Mouse (Mus musculus) layer of hippocampus, adult 2 months (tissue): ENCODE results near the gene Fbxw8. TPM values are rescaled to one million over a fixed set of nuclear protein-coding genes. Genes with fewer than 3 reads are reported as not detected.

Experiments used
- DNase-seq, 2 experiments: peaks; one replicate each; pipeline ENCODE4 v3.0.0; 2022; ENCODE audit warnings: low spot score in 2 of 2
- H3K27ac ChIP-seq: fragments of 200-600 bp; 2 replicates; pipeline ENCODE4 v1.8.1; 2022
- H3K4me3 ChIP-seq: fragments of 200-600 bp; 2 replicates; pipeline ENCODE4 v1.8.1; 2022; ENCODE audit warnings: mild to moderate bottlenecking
- CTCF ChIP-seq: fragments of 200-600 bp; conservative IDR thresholded peaks from 2 replicates; pipeline ENCODE4 v1.8.1; 2022; ENCODE audit warnings: antibody characterized with exemption, mild to moderate bottlenecking, moderate library complexity
- total RNA-seq, 2 experiments: library from RNA; stranded (reverse); gene quantifications; 2 replicates each; pipeline ENCODE4 v1.2.3; 2021

Gene Fbxw8
- total RNA-seq, 2 experiments from 2014 or later = 33.0 to 36.4 TPM

GRCm38 (mm10) chr5:118145999-118146679, 9.1 kb downstream of the Fbxw8 start:
- TF ChIP-seq CTCF = no peak
- Histone ChIP-seq H3K27ac (peak overlapping the region; percentile 28; the same call in 1 of the 2 replicates), H3K4me3 (no peak overlapping the region)
- no peak for DNase-seq

GRCm38 (mm10) chr5:118145458-118145857, 9.8 kb downstream of the Fbxw8 start:
- Histone ChIP-seq H3K27ac (peak overlapping the region; percentile 28; the same call in 1 of the 2 replicates), H3K4me3 (no peak overlapping the region)
- DNase-seq = no peak
- TF ChIP-seq CTCF = no peak

DNA sequence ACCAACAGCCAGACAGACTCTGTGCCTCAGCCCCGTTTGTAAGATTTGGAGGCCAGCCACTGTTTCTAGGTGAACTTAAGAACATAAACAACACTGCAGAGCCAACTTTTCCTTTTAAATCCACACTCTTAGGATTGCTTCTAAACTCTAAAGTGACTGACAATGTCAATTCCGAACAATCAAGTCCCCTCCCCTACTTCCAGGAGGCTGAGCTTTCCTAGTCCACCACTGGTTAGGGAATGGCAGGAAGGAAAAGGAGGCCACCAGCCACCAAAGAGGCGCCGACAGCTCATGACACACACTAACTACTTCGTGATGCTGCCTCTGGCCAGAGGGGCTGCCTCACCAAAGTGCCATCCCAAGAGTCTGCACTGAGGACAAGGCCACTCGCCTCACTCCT, 10.5 kb downstream of the Fbxw8 start:
- TF ChIP-seq CTCF = no peak
- Histone ChIP-seq H3K27ac (no peak overlapping the region), H3K4me3 (no peak overlapping the region)
- DNase-seq = no peak

DNA sequence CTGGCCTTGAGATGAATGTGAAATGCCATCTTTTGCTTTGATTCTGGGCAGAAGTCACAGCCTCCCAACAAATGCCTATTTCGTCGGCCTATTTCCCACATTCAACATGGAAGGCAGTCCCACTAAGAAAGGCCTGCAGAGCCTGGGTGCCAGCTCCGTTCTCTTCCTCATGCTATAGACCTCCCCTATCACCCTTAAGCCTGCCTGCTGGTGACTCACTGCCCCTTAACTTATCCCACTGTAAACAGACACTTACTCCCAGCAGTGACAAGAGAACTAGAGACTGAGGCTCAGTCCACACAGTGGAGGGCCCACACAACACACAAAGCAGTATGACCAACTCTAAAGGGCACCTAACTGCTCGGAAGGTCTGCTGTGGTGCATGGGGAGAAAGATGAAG, 10.9 kb downstream of the Fbxw8 start:
- no peak overlapping the region for H3K4me3 ChIP-seq
- H3K27ac ChIP-seq = 0 out of 2 replicates have a peak overlapping the region, but pooled peaks have one; percentile 2
- TF ChIP-seq CTCF = no peak
- no peak for DNase-seq

- peak overlapping the region; percentile 40; the same call in 1 of the 2 replicates for H3K27ac ChIP-seq
Observed at GRCm38 (mm10) chr5:118143211-118144026, 11.8 kb downstream of the Fbxw8 start.

DNA sequence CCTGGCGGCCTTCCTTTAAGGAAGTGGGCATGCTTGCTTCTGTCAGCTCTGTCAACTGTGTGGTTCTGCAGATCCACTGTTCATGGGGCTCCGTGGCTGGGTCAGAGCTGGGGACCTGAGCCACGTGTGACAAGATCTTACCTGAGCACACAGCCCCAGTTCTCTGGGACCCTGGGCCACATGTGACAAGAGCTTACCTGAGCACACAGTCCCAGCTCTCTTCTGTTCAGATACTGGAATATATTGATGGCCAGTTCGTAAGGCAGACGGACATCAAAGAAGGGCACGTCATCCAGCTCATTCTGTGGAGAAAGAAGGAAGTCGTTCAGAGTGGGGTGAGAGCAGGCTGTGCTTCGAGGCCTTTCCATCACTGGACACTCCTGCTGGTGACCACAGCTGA, 12.8 kb downstream of the Fbxw8 start:
- DNase-seq = no peak
- TF ChIP-seq CTCF = no peak
- Histone ChIP-seq H3K27ac (no peak overlapping the region), H3K4me3 (no peak overlapping the region)

More at GRCm38 (mm10) chr5:118143211-118144026, 11.8 kb downstream of the Fbxw8 start:
- H3K4me3 ChIP-seq = no peak overlapping the region
- TF ChIP-seq CTCF = no peak
- no peak for DNase-seq

DNA sequence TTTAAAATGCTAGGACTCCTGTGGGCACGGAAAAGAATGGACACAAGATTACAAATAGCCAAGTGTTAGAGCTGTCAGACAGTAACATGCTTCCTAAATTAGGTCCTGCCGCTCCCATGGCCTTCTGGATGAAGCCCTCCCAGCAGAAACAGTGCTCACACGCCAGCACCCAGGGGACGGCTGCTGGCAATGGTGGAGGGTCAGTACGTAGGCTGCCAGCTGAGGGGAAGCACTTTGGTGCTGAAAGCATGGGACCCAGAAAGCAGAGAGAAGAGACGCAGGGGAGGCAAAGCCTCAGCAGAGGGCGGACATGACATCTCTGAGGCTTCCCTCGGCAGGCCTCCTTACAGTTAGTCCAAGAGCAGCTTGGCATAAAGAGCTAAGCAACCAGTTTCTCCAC, 15.6 kb downstream of the Fbxw8 start:
- 0 out of 2 replicates have a peak, but pooled peaks have one; percentile 8 for TF ChIP-seq CTCF
- no peak for DNase-seq
- Histone ChIP-seq H3K4me3 (no peak overlapping the region), H3K27ac (peak overlapping the region; percentile 16; the same call in 1 of the 2 replicates)

- H3K4me3 ChIP-seq = no peak overlapping the region
- no peak for DNase-seq
- no peak for TF ChIP-seq CTCF
- H3K27ac ChIP-seq = no peak overlapping the region
Observed at GRCm38 (mm10) chr5:118136391-118136790, 18.9 kb downstream of the Fbxw8 start.

GRCm38 (mm10) chr5:118128651-118129050, 26.6 kb downstream of the Fbxw8 start:
- peak overlapping the region; percentile 43; the same call in 1 of the 2 replicates for H3K27ac ChIP-seq
- DNase-seq = no peak

DNA sequence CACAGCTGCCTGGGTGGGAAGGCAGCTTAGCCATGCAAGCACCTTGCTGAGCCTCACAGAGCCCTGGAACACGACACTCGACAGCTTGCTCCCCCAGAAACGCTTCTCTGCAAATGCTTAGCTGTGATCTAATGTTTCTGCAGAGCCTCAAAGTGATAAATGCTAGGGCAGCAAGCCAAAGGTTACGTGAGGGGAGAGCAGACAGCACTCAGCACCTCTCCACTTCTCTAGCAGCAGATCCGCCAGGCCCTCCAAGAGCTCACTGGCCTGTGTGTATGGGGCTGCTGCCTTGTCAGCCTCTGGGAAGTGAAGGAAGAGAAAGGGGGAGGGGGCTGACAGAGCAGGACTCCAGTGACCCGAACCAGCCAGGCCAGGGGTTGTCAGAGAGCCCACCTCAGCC, 27.1 kb downstream of the Fbxw8 start:
- no peak for DNase-seq
- no peak overlapping the region for H3K4me3 ChIP-seq

More at GRCm38 (mm10) chr5:118128651-118129050, 26.6 kb downstream of the Fbxw8 start:
- no peak for TF ChIP-seq CTCF
- no peak overlapping the region for H3K4me3 ChIP-seq

DNA sequence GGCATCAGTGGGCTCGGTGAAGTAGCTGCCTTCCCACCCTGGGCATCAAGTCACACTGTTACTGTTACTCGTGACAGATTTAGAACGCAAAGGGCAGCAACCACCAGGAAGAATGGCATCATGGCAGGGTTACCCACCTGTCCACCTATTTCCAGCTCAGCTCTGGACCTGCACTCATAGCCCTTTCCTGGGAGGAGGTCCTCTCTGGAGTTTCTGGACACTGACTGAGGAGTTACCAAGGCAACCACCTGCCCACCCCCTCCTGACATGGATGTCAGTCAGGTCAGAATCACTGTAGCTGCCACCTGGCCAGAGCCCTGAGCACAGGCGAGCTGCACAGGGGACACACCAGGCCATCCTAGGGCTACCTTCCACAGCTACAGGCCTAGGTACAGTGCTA, 28.6 kb downstream of the Fbxw8 start:
- no peak overlapping the region for H3K27ac ChIP-seq
- DNase-seq = no peak
- no peak for TF ChIP-seq CTCF
- no peak overlapping the region for H3K4me3 ChIP-seq

More for the DNA sequence above, 27.1 kb downstream of the Fbxw8 start:
- TF ChIP-seq CTCF = no peak
- H3K27ac ChIP-seq = peak overlapping the region; percentile 43

GRCm38 (mm10) chr5:118123096-118123495, 32.2 kb downstream of the Fbxw8 start:
- no peak for TF ChIP-seq CTCF
- peak overlapping the region; percentile 83 for H3K27ac ChIP-seq

GRCm38 (mm10) chr5:118121928-118122327, 33.3 kb downstream of the Fbxw8 start:
- DNase-seq = no peak
- H3K4me3 ChIP-seq = no peak overlapping the region
- peak overlapping the region; percentile 83; the same call in 1 of the 2 replicates for H3K27ac ChIP-seq
- no peak for TF ChIP-seq CTCF

More at GRCm38 (mm10) chr5:118123096-118123495, 32.2 kb downstream of the Fbxw8 start:
- no peak for DNase-seq
- no peak overlapping the region for H3K4me3 ChIP-seq
